Mouse (Mus musculus): ENCODE results near the gene Chid1. TPM values are rescaled to one million over a fixed set of nuclear protein-coding genes. Genes with fewer than 3 reads are reported as not detected.

Chid1 gene
- polyA plus RNA-seq, 1 experiment from 2014 or later = 35.0 TPM

DNA sequence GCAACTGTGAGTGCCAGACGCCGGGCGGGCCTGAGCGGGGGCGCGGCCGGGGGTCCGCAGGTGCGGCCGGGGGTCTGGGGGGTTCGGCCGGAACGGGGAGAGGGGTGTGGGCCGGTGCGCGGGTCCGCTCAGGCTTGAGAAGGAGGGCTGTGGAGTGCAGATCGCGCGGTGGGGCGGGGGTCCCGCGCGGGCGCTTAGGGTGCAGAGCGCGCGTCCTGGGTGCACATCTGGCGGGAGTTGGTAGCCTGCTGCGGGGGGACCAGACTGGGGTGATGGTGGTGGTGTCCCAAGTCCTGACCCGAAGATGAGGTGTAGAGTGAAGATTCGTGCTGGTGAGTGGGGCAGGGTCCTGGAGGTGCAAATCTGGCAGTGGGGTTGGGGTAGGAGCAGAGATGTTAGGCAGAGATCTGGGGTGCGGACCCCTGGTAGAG lies 22.8 kb upstream of the Chid1 start:
- WGBS (ENCODE audit: insufficient replicate concordance) = under 1% methylated on average over 23 of the region's 33 CpGs
- Histone ChIP-seq H3K27ac (ENCODE audit: low read depth, low read length) (peak overlapping the region; percentile 89), H3K9ac (ENCODE audit: low read depth, low read length) (peak overlapping the region; percentile 95), H3K4me3 (ENCODE audit: low read depth, low read length) (peak overlapping the region; percentile 100), H3K4me2 (peak overlapping the region; percentile 93), H3K9me3 (replicated peaks; ENCODE audit: control insufficient read depth, low read length) (no peaks in the 10 kb centered on the region), H3K27me3 (ENCODE audit: control insufficient read depth, insufficient read depth, low read length) (no peaks in the 10 kb centered on the region), H3K4me1 (ENCODE audit: control insufficient read depth, insufficient read depth, low read length) (peaks cover 17% of the 10 kb centered on the region), H3K36me3 (ENCODE audit: control insufficient read depth, insufficient read depth, low read length) (no peaks in the 10 kb centered on the region)
- peak; percentile 46 for ATAC-seq (replicated peaks; ENCODE audit: insufficient number of reproducible peaks, low FRiP score, low TSS enrichment)

DNA sequence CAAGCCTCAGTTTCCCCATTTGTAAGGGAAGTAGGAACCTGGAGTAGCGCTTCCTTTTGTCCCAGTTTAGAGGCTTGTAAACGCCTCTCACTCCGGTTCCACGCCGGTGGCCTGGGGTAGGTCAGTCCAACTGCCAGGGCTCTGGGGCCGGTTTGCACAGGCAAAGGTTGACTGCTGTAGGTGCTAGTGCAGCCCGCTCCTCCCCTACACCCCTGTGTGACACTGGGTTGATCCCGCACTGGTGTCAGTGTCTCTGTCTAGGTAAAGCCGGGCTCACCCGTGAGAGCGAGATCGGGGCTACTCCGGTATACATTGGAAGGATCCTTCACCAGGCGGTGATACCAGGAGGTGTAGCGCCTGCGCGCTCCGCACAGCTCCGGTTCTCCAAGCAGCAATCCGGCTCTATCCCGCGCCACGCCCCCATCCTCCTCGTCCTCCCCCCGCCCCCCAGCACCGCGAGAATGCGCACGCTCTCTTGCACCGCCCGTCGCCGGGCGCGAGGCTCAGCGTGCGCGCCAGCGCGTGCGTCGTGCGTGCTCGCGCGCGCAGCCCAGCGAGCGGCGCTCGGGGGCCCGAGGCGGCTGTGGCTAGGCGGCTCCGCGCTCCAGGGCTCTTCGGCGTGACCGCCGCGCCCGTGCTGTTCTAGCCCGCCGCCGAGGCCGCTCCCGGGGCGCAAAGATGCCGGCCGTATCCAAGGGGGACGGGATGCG lies 22.2 kb upstream of the Chid1 start, which contains the start of gene Ap2a2:
TSS of gene Ap2a2 (plus strand) at position 492 of the 710 bp plus-strand sequence.
- Histone ChIP-seq H3K9me3 (replicated peaks; ENCODE audit: control insufficient read depth, low read length) (no peaks in the 10 kb centered on the region), H3K36me3 (ENCODE audit: control insufficient read depth, insufficient read depth, low read length) (no peaks in the 10 kb centered on the region), H3K4me2 (peak within 1 kb of the TSS; percentile 93), H3K27ac (ENCODE audit: low read depth, low read length) (peak within 1 kb of the TSS; percentile 89), H3K4me1 (ENCODE audit: control insufficient read depth, insufficient read depth, low read length) (peaks cover 17% of the 10 kb centered on the region), H3K9ac (ENCODE audit: low read depth, low read length) (peak within 1 kb of the TSS; percentile 95), H3K27me3 (ENCODE audit: control insufficient read depth, insufficient read depth, low read length) (no peaks in the 10 kb centered on the region), H3K4me3 (ENCODE audit: low read depth, low read length) (peak within 1 kb of the TSS; percentile 100)
- peak; percentile 92 for ATAC-seq (replicated peaks; ENCODE audit: insufficient number of reproducible peaks, low FRiP score, low TSS enrichment)
- under 1% methylated on average over 72 of the region's 72 CpGs for WGBS (ENCODE audit: insufficient replicate concordance)

DNA sequence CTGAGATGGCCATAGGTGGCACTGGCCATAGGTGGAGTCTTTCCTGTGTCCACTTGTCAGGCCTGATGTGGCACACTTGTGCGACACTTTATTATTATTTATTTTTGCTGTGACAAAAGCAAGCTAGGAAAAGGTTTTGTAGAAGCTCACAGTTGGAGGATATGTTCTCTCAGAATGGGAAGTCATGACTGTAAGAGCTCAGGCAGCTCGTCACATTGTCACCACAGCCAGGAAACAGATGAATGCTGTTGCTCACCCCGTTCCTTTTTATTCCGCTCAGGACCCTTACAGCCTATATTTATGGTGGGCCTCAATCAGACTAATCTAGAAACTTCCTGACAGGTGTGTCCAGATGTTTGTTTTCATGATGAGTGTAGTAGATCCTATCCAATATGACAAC lies 20.8 kb upstream of the Chid1 start:
- H3K4me3 ChIP-seq (ENCODE audit: low read depth, low read length) = no peak overlapping the region
- 0 out of 2 replicates have a peak overlapping the region, but pooled peaks have one; percentile 5 for H3K9ac ChIP-seq (ENCODE audit: low read depth, low read length)
- no peaks in the 10 kb centered on the region for H3K36me3 ChIP-seq (ENCODE audit: control insufficient read depth, insufficient read depth, low read length)
- H3K4me2 ChIP-seq = no peak overlapping the region
- no peaks in the 10 kb centered on the region for H3K9me3 ChIP-seq (replicated peaks; ENCODE audit: control insufficient read depth, low read length)
- H3K4me1 ChIP-seq (ENCODE audit: control insufficient read depth, insufficient read depth, low read length) = peaks cover 17% of the 10 kb centered on the region
- no peak overlapping the region for H3K27ac ChIP-seq (ENCODE audit: low read depth, low read length)
- H3K27me3 ChIP-seq (ENCODE audit: control insufficient read depth, insufficient read depth, low read length) = no peaks in the 10 kb centered on the region
- 72% methylated on average over 4 of the region's 4 CpGs for WGBS (ENCODE audit: insufficient replicate concordance)
- ATAC-seq (replicated peaks; ENCODE audit: insufficient number of reproducible peaks, low FRiP score, low TSS enrichment) = no peak

DNA sequence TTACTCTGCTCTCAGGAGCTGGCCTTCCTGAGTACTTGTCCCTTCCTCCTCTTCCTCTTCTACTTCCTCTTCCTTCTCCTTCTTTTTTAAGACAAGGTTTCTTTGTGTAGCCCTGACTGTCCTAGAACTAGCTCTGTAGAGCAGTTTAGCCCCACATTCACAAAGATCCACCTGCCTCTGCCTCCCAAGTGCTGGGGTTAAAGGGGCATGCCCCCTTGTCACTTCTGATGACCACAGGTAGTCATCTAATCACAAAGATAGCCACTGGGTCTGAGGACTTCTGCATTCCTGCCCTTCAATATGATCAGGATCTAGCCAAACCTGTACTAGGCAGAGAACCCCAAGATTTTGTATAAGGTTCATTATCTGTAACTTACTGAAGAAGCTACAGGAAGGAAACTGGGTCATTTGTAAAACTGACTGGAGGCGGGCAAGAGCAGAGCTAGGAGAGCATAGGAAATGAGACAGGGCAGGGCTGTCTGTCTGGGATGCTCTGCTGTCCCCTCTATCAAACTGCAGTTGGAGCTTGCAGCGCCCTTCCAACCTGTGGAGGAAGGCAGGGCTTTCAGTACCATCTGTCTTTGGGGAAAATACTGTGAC lies 20.2 kb upstream of the Chid1 start:
- H3K27ac ChIP-seq (ENCODE audit: low read depth, low read length) = peak overlapping the region; percentile 41; the same call in 1 of the 2 replicates
- ATAC-seq (replicated peaks; ENCODE audit: insufficient number of reproducible peaks, low FRiP score, low TSS enrichment) = no peak
- H3K4me1 ChIP-seq (ENCODE audit: control insufficient read depth, insufficient read depth, low read length) = peaks cover 17% of the 10 kb centered on the region
- no peaks in the 10 kb centered on the region for H3K36me3 ChIP-seq (ENCODE audit: control insufficient read depth, insufficient read depth, low read length)
- no peak overlapping the region for H3K4me3 ChIP-seq (ENCODE audit: low read depth, low read length)
- WGBS (ENCODE audit: insufficient replicate concordance) = 60% methylated on average over 2 of the region's 2 CpGs
- H3K9ac ChIP-seq (ENCODE audit: low read depth, low read length) = no peak overlapping the region
- no peaks in the 10 kb centered on the region for H3K27me3 ChIP-seq (ENCODE audit: control insufficient read depth, insufficient read depth, low read length)
- H3K9me3 ChIP-seq (replicated peaks; ENCODE audit: control insufficient read depth, low read length) = no peaks in the 10 kb centered on the region
- no peak overlapping the region for H3K4me2 ChIP-seq

DNA sequence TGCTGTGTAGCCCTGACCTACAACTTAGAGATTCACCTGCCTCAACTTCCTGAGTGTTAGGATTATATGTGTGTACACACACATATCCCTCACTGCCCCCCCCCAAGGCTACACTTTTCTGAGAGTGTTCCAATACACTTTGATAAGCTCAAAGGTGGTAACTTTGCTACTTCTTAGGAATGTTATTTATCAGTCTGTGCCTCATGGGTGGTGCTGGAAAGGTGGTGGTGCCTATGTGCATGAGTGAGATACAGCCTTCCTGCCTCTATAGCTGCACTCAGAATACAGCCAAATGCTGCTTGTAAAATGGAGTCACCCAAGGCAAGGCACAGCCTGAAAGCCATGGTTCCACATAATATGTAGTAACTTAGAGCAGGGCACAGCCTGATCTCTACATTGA lies 19.3 kb upstream of the Chid1 start:
- H3K27ac ChIP-seq (ENCODE audit: low read depth, low read length) = peak overlapping the region; percentile 41; the same call in 1 of the 2 replicates

DNA sequence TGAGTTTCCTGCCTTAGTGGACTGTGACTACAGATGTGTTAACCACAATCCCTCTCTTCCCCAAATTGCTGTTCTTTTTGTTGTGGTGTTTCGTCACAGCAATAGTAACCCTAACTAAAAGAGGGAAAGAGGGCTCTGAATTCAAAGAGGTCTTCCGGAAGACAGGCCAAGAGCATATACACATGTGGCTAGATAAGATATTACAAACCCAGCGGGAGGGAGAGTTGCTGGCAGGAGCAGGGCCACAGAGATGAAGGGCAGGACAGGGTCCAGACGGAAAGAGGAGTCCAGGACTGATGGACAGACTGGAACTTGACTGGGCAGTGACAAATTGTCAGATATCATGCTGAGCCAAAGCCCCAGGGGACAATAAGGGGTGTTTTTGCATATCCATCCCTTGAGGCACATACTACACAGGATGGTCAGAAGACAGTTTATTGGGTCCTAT lies 18.7 kb upstream of the Chid1 start:
- Histone ChIP-seq H3K4me3 (ENCODE audit: low read depth, low read length) (no peak overlapping the region), H3K4me1 (ENCODE audit: control insufficient read depth, insufficient read depth, low read length) (peaks cover 9% of the 10 kb centered on the region), H3K4me2 (0 out of 2 replicates have a peak overlapping the region, but pooled peaks have one; percentile 9), H3K9ac (ENCODE audit: low read depth, low read length) (no peak overlapping the region), H3K27ac (ENCODE audit: low read depth, low read length) (peak overlapping the region; percentile 6), H3K36me3 (ENCODE audit: control insufficient read depth, insufficient read depth, low read length) (no peaks in the 10 kb centered on the region), H3K9me3 (replicated peaks; ENCODE audit: control insufficient read depth, low read length) (no peaks in the 10 kb centered on the region), H3K27me3 (ENCODE audit: control insufficient read depth, insufficient read depth, low read length) (no peaks in the 10 kb centered on the region)
- 23% methylated on average over 4 of the region's 4 CpGs for WGBS (ENCODE audit: insufficient replicate concordance)
- ATAC-seq (replicated peaks; ENCODE audit: insufficient number of reproducible peaks, low FRiP score, low TSS enrichment) = no peak

More for the DNA sequence above, 19.3 kb upstream of the Chid1 start:
- Histone ChIP-seq H3K27me3 (ENCODE audit: control insufficient read depth, insufficient read depth, low read length) (no peaks in the 10 kb centered on the region), H3K36me3 (ENCODE audit: control insufficient read depth, insufficient read depth, low read length) (no peaks in the 10 kb centered on the region), H3K9ac (ENCODE audit: low read depth, low read length) (0 out of 2 replicates have a peak overlapping the region, but pooled peaks have one; percentile 10), H3K4me2 (no peak overlapping the region), H3K9me3 (replicated peaks; ENCODE audit: control insufficient read depth, low read length) (no peaks in the 10 kb centered on the region), H3K4me1 (ENCODE audit: control insufficient read depth, insufficient read depth, low read length) (peaks cover 11% of the 10 kb centered on the region), H3K4me3 (ENCODE audit: low read depth, low read length) (no peak overlapping the region)
- ATAC-seq (replicated peaks; ENCODE audit: insufficient number of reproducible peaks, low FRiP score, low TSS enrichment) = no peak

DNA sequence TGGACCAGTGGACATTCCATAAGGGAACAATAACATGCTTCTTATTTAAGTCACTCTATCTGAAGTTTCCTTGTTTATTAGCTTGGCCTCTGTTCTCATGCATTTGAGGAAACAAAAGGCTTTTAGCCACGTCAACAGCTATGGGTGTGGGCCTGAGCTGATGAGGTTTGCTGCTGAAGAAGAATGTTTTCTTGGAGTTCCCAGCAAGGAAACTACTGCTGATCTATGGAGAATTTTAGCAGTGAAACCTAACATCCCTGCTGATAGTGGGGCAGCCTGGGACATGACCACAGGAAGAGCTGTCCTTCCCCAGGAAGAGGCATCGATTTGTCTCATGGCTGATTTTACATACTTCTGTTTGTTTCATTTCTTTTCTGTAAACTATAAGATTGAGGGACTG lies 10.8 kb upstream of the Chid1 start:
- Histone ChIP-seq H3K36me3 (ENCODE audit: control insufficient read depth, insufficient read depth, low read length) (no peaks in the 10 kb centered on the region), H3K9ac (ENCODE audit: low read depth, low read length) (no peak overlapping the region), H3K27me3 (ENCODE audit: control insufficient read depth, insufficient read depth, low read length) (no peaks in the 10 kb centered on the region), H3K4me1 (ENCODE audit: control insufficient read depth, insufficient read depth, low read length) (no peaks in the 10 kb centered on the region), H3K4me3 (ENCODE audit: low read depth, low read length) (no peak overlapping the region), H3K9me3 (replicated peaks; ENCODE audit: control insufficient read depth, low read length) (no peaks in the 10 kb centered on the region), H3K4me2 (no peak overlapping the region), H3K27ac (ENCODE audit: low read depth, low read length) (no peak overlapping the region)
- WGBS (ENCODE audit: insufficient replicate concordance) = 63% methylated on average over 2 of the region's 2 CpGs
- no peak for ATAC-seq (replicated peaks; ENCODE audit: insufficient number of reproducible peaks, low FRiP score, low TSS enrichment)

DNA sequence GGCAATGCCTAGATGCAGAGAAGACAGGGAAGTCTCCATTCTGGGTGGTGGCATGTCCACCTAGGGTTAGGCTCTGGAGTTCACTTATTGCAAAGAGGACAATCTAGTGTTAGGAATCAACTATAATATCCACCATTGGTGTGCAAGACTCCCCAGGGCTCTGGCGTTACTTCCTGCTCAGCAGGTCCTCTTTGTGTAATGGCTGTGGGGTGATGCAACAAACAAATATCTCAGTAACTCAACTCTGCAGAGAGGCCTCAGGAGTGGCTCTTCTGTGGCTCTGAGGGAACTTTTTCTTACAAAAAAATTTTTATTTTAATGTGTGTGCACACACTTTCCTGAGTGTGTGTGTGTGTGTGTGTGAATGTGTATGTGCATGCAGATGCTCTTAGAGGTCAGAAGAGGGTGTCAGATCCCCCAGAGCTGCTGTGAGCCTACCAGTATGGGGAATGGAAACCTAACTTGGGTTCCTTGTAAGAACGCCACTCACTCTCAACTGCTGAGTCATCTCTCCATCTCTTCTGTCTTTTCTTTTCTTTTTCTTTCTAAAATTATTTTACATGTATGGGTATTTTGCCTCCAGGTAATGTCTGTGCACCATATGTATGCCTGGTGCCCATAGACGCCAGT lies 9.9 kb upstream of the Chid1 start:
- Histone ChIP-seq H3K36me3 (ENCODE audit: control insufficient read depth, insufficient read depth, low read length) (no peaks in the 10 kb centered on the region), H3K4me3 (ENCODE audit: low read depth, low read length) (no peak overlapping the region), H3K9ac (ENCODE audit: low read depth, low read length) (no peak overlapping the region), H3K9me3 (replicated peaks; ENCODE audit: control insufficient read depth, low read length) (no peaks in the 10 kb centered on the region), H3K27me3 (ENCODE audit: control insufficient read depth, insufficient read depth, low read length) (no peaks in the 10 kb centered on the region), H3K4me2 (no peak overlapping the region), H3K27ac (ENCODE audit: low read depth, low read length) (no peak overlapping the region), H3K4me1 (ENCODE audit: control insufficient read depth, insufficient read depth, low read length) (no peaks in the 10 kb centered on the region)
- no peak for ATAC-seq (replicated peaks; ENCODE audit: insufficient number of reproducible peaks, low FRiP score, low TSS enrichment)
- WGBS (ENCODE audit: insufficient replicate concordance) = 84% methylated on average over 3 of the region's 3 CpGs
